In the genomic region with DNA sequence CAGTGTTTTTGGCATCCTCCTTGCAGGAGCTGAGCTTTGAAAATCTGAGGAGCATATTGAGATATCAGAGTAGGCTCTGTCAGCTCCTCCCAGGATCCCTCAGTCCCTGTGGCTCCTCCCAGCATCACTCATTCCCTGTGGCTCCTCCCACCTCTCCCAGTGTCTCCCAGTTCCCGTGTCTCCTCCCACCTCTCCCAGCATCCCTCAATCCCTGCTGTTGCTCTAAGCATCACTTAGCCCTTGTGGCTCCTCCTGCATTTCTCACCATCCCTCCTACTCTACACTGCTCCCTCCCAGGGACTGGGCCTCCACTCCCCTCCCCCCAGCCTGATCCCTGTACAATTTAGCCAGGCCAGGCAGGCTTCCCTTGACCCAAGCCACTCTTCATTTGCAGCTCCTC, we compare ENCODE assay signal across 31 mouse cellular contexts. TPM values are rescaled to one million over a fixed set of nuclear protein-coding genes. Genes with fewer than 3 reads are reported as not detected.
DNase-seq lines count a peak whose midpoint lies in the region; ATAC-seq lines count a peak whose summit lies in the region.
"Had no signal": no experiment of that assay in that cellular context is flagged by ENCODE, and none has a peak within 500 bp of the region (broad histone marks: within the 10 kb centered on the region; RNA-seq: fewer than 3 reads in every experiment).

No protein-coding gene starts in this region.

- H3K27me3 ChIP-seq in embryonic facial prominence, embryonic 15.5 days = no peaks in the 10 kb centered on the region
- H3K27me3 ChIP-seq in embryonic facial prominence, embryonic 10.5 days (replicated peaks; ENCODE audit: low read depth, poor library complexity, severe bottlenecking) = no peaks in the 10 kb centered on the region
- no peaks in the 10 kb centered on the region for H3K27me3 ChIP-seq in midbrain, embryonic 12.5 days
- no peaks in the 10 kb centered on the region for H3K27me3 ChIP-seq in midbrain, embryonic 16.5 days (ENCODE audit: control insufficient read depth, insufficient read depth, low read depth, low read length)
- H3K27me3 ChIP-seq: CH12.LX; embryonic facial prominence, embryonic 12.5 days; forebrain, embryonic 13.5 days; forebrain, embryonic 15.5 days had no signal

- H3K4me3 ChIP-seq in embryonic facial prominence, embryonic 15.5 days (replicated peaks) = no peak overlapping the region
- no peak overlapping the region for H3K4me3 ChIP-seq in embryonic facial prominence, embryonic 10.5 days
- no peak overlapping the region for H3K4me3 ChIP-seq in midbrain, embryonic 12.5 days
- H3K4me3 ChIP-seq in midbrain, embryonic 16.5 days (ENCODE audit: low read depth, low read length) = no peak overlapping the region
- H3K4me3 ChIP-seq: embryonic facial prominence, embryonic 12.5 days; forebrain, embryonic 13.5 days; forebrain, embryonic 15.5 days had no signal

- H3K36me3 ChIP-seq in embryonic facial prominence, embryonic 15.5 days = no peaks in the 10 kb centered on the region
- H3K36me3 ChIP-seq in embryonic facial prominence, embryonic 10.5 days (replicated peaks) = no peaks in the 10 kb centered on the region
- no peaks in the 10 kb centered on the region for H3K36me3 ChIP-seq in midbrain, embryonic 12.5 days
- no peaks in the 10 kb centered on the region for H3K36me3 ChIP-seq in midbrain, embryonic 16.5 days (ENCODE audit: control insufficient read depth, insufficient read depth, low read length)
- H3K36me3 ChIP-seq: embryonic facial prominence, embryonic 12.5 days; forebrain, embryonic 15.5 days; G1E had no signal

- H3K27ac ChIP-seq in embryonic facial prominence, embryonic 15.5 days (replicated peaks) = no peak overlapping the region
- H3K27ac ChIP-seq in embryonic facial prominence, embryonic 10.5 days (replicated peaks) = no peak overlapping the region
- no peak overlapping the region for H3K27ac ChIP-seq in midbrain, embryonic 12.5 days (replicated peaks)
- H3K27ac ChIP-seq in midbrain, embryonic 16.5 days (ENCODE audit: low read length) = no peak overlapping the region
- H3K27ac ChIP-seq: embryonic facial prominence, embryonic 12.5 days; forebrain, embryonic 13.5 days; forebrain, embryonic 15.5 days had no signal

- 34% methylated on average over 1 of the region's 1 CpGs for WGBS in embryonic facial prominence, embryonic 15.5 days
- WGBS in embryonic facial prominence, embryonic 10.5 days = 36% methylated on average over 1 of the region's 1 CpGs
- 48% methylated on average over 1 of the region's 1 CpGs for WGBS in midbrain, embryonic 12.5 days
- 30% methylated on average over 1 of the region's 1 CpGs for WGBS in midbrain, embryonic 16.5 days

- H3K9me3 ChIP-seq in embryonic facial prominence, embryonic 15.5 days (replicated peaks) = no peaks in the 10 kb centered on the region
- H3K9me3 ChIP-seq in embryonic facial prominence, embryonic 10.5 days = no peaks in the 10 kb centered on the region
- H3K9me3 ChIP-seq in midbrain, embryonic 12.5 days = no peaks in the 10 kb centered on the region
- H3K9me3 ChIP-seq in midbrain, embryonic 16.5 days (replicated peaks; ENCODE audit: control insufficient read depth, low read length, poor library complexity, severe bottlenecking) = no peaks in the 10 kb centered on the region
- H3K9me3 ChIP-seq: embryonic facial prominence, embryonic 12.5 days; forebrain, embryonic 13.5 days; forebrain, embryonic 15.5 days; G1E had no signal

- H3K9ac ChIP-seq in embryonic facial prominence, embryonic 15.5 days = no peak overlapping the region
- H3K9ac ChIP-seq in midbrain, embryonic 12.5 days (replicated peaks) = no peak overlapping the region
- no peak overlapping the region for H3K9ac ChIP-seq in midbrain, embryonic 16.5 days (ENCODE audit: low read depth, low read length)
- H3K9ac ChIP-seq: embryonic facial prominence, embryonic 12.5 days; forebrain, embryonic 13.5 days; forebrain, embryonic 15.5 days; forebrain, postnatal 0 days had no signal

- peak; percentile 34; the same call in 1 of the 2 replicates for ATAC-seq in embryonic facial prominence, embryonic 15.5 days (ENCODE audit: insufficient number of reproducible peaks, low FRiP score, low TSS enrichment, low read depth)
- ATAC-seq in midbrain, embryonic 12.5 days (ENCODE audit: low FRiP score, low read depth) = 0 out of 2 replicates have a peak, but pooled peaks have one; percentile 30
- no peak for ATAC-seq in midbrain, embryonic 16.5 days
- no peak for ATAC-seq in erythroblast, adult 5-6 weeks (replicated peaks; ENCODE audit: low FRiP score, poor library complexity, severe bottlenecking)
- ATAC-seq: CD4-positive, CD25-positive, alpha-beta regulatory T cell, adult 4 months; forebrain, embryonic 13.5 days; forebrain, embryonic 15.5 days; forebrain, postnatal 0 days had no signal

- intact Hi-C loops in heart, postnatal 14 days (cut with DNase I) = no loop called here

- H3K4me2 ChIP-seq in embryonic facial prominence, embryonic 15.5 days (replicated peaks) = no peak overlapping the region
- no peak overlapping the region for H3K4me2 ChIP-seq in midbrain, embryonic 12.5 days (replicated peaks)
- no peak overlapping the region for H3K4me2 ChIP-seq in midbrain, embryonic 16.5 days (ENCODE audit: low read length)
- H3K4me2 ChIP-seq: embryonic facial prominence, embryonic 12.5 days; forebrain, embryonic 13.5 days; forebrain, embryonic 15.5 days had no signal

- H3K4me1 ChIP-seq in embryonic facial prominence, embryonic 15.5 days = no peaks in the 10 kb centered on the region
- no peaks in the 10 kb centered on the region for H3K4me1 ChIP-seq in embryonic facial prominence, embryonic 10.5 days
- no peaks in the 10 kb centered on the region for H3K4me1 ChIP-seq in midbrain, embryonic 12.5 days
- no peaks in the 10 kb centered on the region for H3K4me1 ChIP-seq in midbrain, embryonic 16.5 days (ENCODE audit: control insufficient read depth, insufficient read depth, low read length)
- H3K4me1 ChIP-seq: embryonic facial prominence, embryonic 12.5 days; forebrain, embryonic 13.5 days; forebrain, embryonic 15.5 days had no signal

- no peak for DNase-seq in embryonic facial prominence, embryonic 10.5 days (ENCODE audit: low spot score)
- DNase-seq in ES-CJ7 (ENCODE audit: low read depth, low spot score) (peak; percentile 41), R1 (ENCODE audit: low read depth, low spot score) (peak; percentile 65)
- DNase-seq in heart, postnatal 14 days = no peak
- DNase-seq: adrenal gland, adult 2 months; adrenal gland, postnatal 10 days; adrenal gland, postnatal 25 days; B cell, adult 2 months; cerebellum, adult 11 months; cerebellum, adult 18-20 months; cerebellum, adult 8-10 months; cerebellum, adult 9-11 months; cerebellum, postnatal 14 days; cerebellum, postnatal 36 days; embryo, embryonic 11 days; forebrain, postnatal 0 days had no signal

RNA-seq across cellular contexts. Expression of a gene that starts 6.0 kb away (rescaled TPM):
- not detected in 2 replicates for polyA plus RNA-seq in embryonic facial prominence, embryonic 15.5 days (2015; fragmentation: Nextera tagmentation; extraction: Ambion mirVana)
- not detected in 2 replicates for polyA plus RNA-seq in embryonic facial prominence, embryonic 10.5 days (2016; fragmentation: Nextera tagmentation; extraction: Ambion mirVana)
- polyA plus RNA-seq in midbrain, embryonic 12.5 days (2016; fragmentation: Nextera tagmentation; extraction: Ambion mirVana) = not detected in 2 replicates
- polyA plus RNA-seq in midbrain, embryonic 16.5 days (2015; fragmentation: Nextera tagmentation; extraction: Ambion mirVana) = not detected in 2 replicates
- total RNA-seq in heart, postnatal 14 days (2021) = not detected
- not detected in 2 replicates for total RNA-seq in erythroblast, adult 5-6 weeks (2015; ENCODE audit: low replicate concordance)
- total RNA-seq in erythroblast, adult 5-6 weeks (2017; ENCODE audit: low replicate concordance) = not detected in 2 replicates
- total RNA-seq: adrenal gland, adult 2 months; adrenal gland, postnatal 10 days; adrenal gland, postnatal 25 days; adrenal gland, postnatal 4 days; CH12.LX; common myeloid progenitor, adult 5-6 weeks; forebrain, postnatal 0 days had no signal
- polyA plus RNA-seq: adrenal gland, adult 2 months; brain, embryonic 14.5 days; CD4-positive, CD25-positive, alpha-beta regulatory T cell, adult 4 months; embryonic facial prominence, embryonic 12.5 days; embryonic facial prominence, embryonic 14.5 days; forebrain, embryonic 11.5 days; forebrain, embryonic 13.5 days; forebrain, embryonic 15.5 days; forebrain, postnatal 0 days; G1E had no signal

Comparison
In these comparisons a context has a peak if more than half of its experiments do, and no peak if none do; other contexts are left out.
1. ATAC-seq: peak in embryonic facial prominence, embryonic 15.5 days (single experiment) and midbrain, embryonic 12.5 days (single experiment); none in midbrain, embryonic 16.5 days (single experiment) and erythroblast, adult 5-6 weeks (single experiment).
2. DNase-seq: peak in ES-CJ7 (single experiment) and R1 (single experiment); none in embryonic facial prominence, embryonic 10.5 days (single experiment) and heart, postnatal 14 days (0 of 2).